Mouse (Mus musculus) testis, adult 2 months (tissue): ENCODE measurements at regions not wholly inside any gene's neighbourhood (a gene's known extent, or its start where the extent isn't known, plus 50 kb on each side); places are given as distances from the start of the nearest gene placed in this dataset.
A peak's percentile ranks its signal among the peaks of the same experiment; 100 is the strongest.

Experiments
- H3K27ac ChIP-seq: fragments of 200-500 bp; 2 replicates; pipeline ENCODE4 v1.5.1; 2012; ENCODE audit warnings: low read depth, low read length; ENCODE audit not compliant: control insufficient read depth, insufficient read depth
- H3K27me3 ChIP-seq: fragments of 200-500 bp; 2 replicates; pipeline ENCODE4 v1.6.1; 2012; ENCODE audit warnings: mild to moderate bottlenecking, low read length, moderate library complexity; ENCODE audit not compliant: control insufficient read depth, insufficient read depth
- H3K36me3 ChIP-seq: fragments of 200-500 bp; 2 replicates; pipeline ENCODE4 v1.6.1; 2012; ENCODE audit warnings: mild to moderate bottlenecking, low read length; ENCODE audit not compliant: control insufficient read depth, insufficient read depth
- H3K4me1 ChIP-seq: fragments of 200-500 bp; 2 replicates; pipeline ENCODE4 v1.6.1; 2012; ENCODE audit warnings: low read length; ENCODE audit not compliant: control insufficient read depth, insufficient read depth
- H3K4me3 ChIP-seq: fragments of 200-500 bp; 2 replicates; pipeline ENCODE4 v1.5.1; 2012; ENCODE audit warnings: low read depth, mild to moderate bottlenecking, low read length, moderate library complexity, mixed read lengths; ENCODE audit not compliant: control insufficient read depth
- CTCF ChIP-seq: fragments of 200-500 bp; IDR thresholded peaks from 2 replicates; pipeline ENCODE4 v1.5.1; 2012; ENCODE audit warnings: low read depth, mild to moderate bottlenecking, inconsistent platforms, low read length, moderate library complexity; ENCODE audit not compliant: control insufficient read depth, insufficient read depth, insufficient replicate concordance
- POLR2A ChIP-seq: fragments of 200-500 bp; IDR thresholded peaks from 2 replicates; pipeline ENCODE4 v1.6.1; 2012; ENCODE audit warnings: low read depth, mild to moderate bottlenecking, inconsistent platforms, low read length, moderate library complexity; ENCODE audit not compliant: control insufficient read depth

GRCm38 (mm10) chr7:71440330-71441240, 89.3 kb upstream of the Gm10295 start:
- Histone ChIP-seq H3K4me3 (no peak overlapping the region), H3K4me1 (no peaks in the 10 kb centered on the region), H3K36me3 (no peaks in the 10 kb centered on the region), H3K27me3 (no peaks in the 10 kb centered on the region), H3K27ac (no peak overlapping the region)
- TF ChIP-seq CTCF (no peak), POLR2A (no peak)

- Histone ChIP-seq H3K4me3 (no peak overlapping the region), H3K27me3 (no peaks in the 10 kb centered on the region), H3K4me1 (peaks cover 2% of the 10 kb centered on the region), H3K27ac (no peak overlapping the region), H3K36me3 (no peaks in the 10 kb centered on the region)
- TF ChIP-seq POLR2A: no peak
Measured at GRCm38 (mm10) chr7:71425982-71426381, 74.7 kb upstream of the Gm10295 start.

DNA sequence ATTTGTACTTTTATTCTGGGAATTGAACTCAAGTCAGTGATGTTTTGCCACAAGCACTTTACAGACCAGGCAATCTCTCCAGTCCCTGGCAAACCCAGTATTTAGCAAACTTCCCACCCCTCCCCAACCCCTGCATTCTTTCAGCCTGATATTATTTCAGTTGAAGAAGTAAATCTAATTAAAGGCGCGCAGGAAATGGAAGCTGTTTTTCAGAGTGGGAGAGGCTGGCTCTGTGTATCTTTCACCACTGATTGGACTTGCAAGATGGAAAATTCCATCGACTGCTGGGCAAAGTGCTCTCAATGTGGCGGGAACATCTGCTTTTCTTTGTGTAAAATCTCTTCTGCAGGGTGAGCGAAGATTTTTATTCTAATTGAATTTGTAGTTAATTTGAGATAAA, 68.0 kb upstream of the Gm10295 start:
- Histone ChIP-seq H3K4me1 (peaks cover 2% of the 10 kb centered on the region), H3K27me3 (no peaks in the 10 kb centered on the region), H3K36me3 (no peaks in the 10 kb centered on the region), H3K27ac (no peak overlapping the region), H3K4me3 (no peak overlapping the region)
- TF ChIP-seq CTCF: no peak
- TF ChIP-seq POLR2A: no peak

DNA sequence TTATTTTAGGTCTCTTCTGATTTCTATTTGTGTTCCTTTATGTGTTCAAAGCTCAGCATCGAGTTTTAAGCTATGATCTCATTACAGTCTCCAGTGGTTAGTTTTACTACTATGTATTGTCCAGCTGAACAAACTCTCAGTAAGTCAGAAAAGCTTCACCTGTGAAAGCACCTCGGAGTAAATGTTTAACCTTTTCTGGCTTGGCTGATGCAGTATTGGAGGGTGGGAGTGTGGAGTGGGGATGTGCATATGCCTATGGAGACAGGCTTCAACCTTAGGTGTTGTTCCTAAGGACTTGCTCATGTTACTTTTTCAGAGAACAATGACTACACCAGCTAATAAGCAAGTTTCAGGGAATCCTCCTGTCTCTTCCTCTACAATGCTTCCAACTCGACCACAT, 67.6 kb upstream of the Gm10295 start:
- no peaks in the 10 kb centered on the region for H3K27me3 ChIP-seq
- no peak overlapping the region for H3K27ac ChIP-seq
- no peaks in the 10 kb centered on the region for H3K36me3 ChIP-seq
- no peak overlapping the region for H3K4me3 ChIP-seq
- H3K4me1 ChIP-seq: peaks cover 2% of the 10 kb centered on the region
- no peak for TF ChIP-seq POLR2A
- no peak for TF ChIP-seq CTCF

DNA sequence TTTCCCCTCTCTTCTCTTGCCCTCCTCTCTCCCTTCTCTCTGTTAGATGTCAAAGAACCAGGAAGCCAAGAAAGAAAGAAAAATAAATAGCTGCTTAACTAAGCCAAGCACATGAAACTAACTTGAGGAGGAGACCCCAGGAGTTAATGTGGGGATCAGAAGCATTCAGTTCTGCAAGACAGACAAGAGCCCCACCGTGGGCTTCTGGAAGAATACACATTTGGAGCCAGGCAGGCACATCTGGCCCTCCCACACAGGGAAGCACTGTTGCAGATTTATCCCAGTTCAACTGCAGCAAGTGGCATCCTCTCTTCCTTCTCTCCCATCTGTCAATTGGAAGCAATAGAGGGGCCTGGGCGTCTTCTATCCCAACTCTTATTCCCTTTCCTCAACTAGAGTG, 63.5 kb upstream of the Gm10295 start:
- no peaks in the 10 kb centered on the region for H3K36me3 ChIP-seq
- TF ChIP-seq CTCF: no peak
- no peak for TF ChIP-seq POLR2A
- no peaks in the 10 kb centered on the region for H3K27me3 ChIP-seq
- no peak overlapping the region for H3K4me3 ChIP-seq
- H3K4me1 ChIP-seq: peaks cover 10% of the 10 kb centered on the region
- H3K27ac ChIP-seq: no peak overlapping the region

DNA sequence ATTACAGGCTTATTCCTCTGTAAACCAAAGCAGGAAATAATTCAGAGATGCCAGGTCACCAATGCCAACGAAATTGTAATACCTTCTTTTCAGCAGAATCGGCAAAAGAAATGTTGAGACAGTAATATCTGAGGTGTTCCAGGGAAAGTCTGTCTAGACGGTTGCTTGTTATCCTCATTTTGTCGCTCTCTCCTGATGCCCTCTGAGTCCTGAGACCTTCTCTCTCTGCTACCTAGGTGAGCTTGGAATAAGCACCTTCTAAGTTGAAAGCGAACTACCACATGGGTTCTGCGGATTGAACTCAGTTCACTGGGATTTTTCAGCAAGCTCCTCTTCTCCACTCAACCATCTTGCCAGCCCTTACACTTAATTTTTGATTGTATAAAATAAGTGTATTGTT, 61.8 kb upstream of the Gm10295 start:
- H3K4me1 ChIP-seq: peaks cover 10% of the 10 kb centered on the region
- H3K36me3 ChIP-seq: no peaks in the 10 kb centered on the region
- no peak for TF ChIP-seq POLR2A
- TF ChIP-seq CTCF: no peak
- no peak overlapping the region for H3K27ac ChIP-seq
- H3K4me3 ChIP-seq: no peak overlapping the region
- no peaks in the 10 kb centered on the region for H3K27me3 ChIP-seq

DNA sequence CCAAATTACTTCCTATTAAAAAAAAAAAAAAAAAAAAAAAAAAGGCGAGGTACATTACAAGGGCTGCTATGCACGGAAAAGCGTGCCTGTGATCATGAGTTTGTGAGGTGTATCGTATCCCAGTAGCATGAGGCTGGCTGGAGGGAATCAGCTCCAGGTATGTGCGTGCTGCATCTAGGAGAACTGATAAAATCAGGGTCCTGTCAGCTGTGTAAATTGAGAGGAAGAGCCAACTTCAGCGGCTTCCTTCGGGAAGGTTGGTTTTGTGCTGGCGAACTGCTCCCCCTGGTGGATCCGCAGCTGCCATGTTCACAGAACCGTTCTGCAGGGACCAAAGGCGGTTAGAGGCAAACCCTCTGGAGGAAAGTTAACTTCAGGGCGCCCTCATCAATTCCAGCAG, 60.8 kb upstream of the Gm10295 start:
- Histone ChIP-seq H3K27me3 (no peaks in the 10 kb centered on the region), H3K4me1 (peaks cover 10% of the 10 kb centered on the region), H3K27ac (peak overlapping the region; percentile 74; the same call in 1 of the 2 replicates), H3K36me3 (no peaks in the 10 kb centered on the region), H3K4me3 (peak overlapping the region; percentile 78)
- peak; percentile 79 for TF ChIP-seq CTCF
- no peak for TF ChIP-seq POLR2A
